Mouse (Mus musculus): Measurements from ENCODE around the gene Gm13277.
"Not testable (repeated sequence)": the region's sequence is repeated elsewhere in the genome, so short reads cannot be mapped to it uniquely, and the experiment has no call there.

The Gm13277 gene

GRCm38 (mm10) chr4:88785409-88785808 lies 3.0 kb upstream of the Gm13277 start, which contains the start of gene Gm13276:
TSS of gene Gm13276 (plus strand) at chr4:88785709.
- not testable (repeated sequence) for DNase-seq (ENCODE audit: low spot score)

- not testable (repeated sequence) for DNase-seq (ENCODE audit: low spot score)
Measured at GRCm38 (mm10) chr4:88791250-88791649, 2.8 kb downstream of the Gm13277 start, which contains the start of gene Gm13278. TSS of gene Gm13278 (plus strand) at chr4:88791550.

GRCm38 (mm10) chr4:88793936-88794675 lies 5.7 kb downstream of the Gm13277 start, which contains the start of gene Gm13275:
TSS of gene Gm13275 (plus strand) at chr4:88794487.
- DNase-seq (ENCODE audit: low spot score): peak; percentile 73

GRCm38 (mm10) chr4:88797097-88797496 lies 8.7 kb downstream of the Gm13277 start, which contains the start of gene Gm13279:
TSS of gene Gm13279 (plus strand) at chr4:88797397.
- not testable (repeated sequence) for DNase-seq (ENCODE audit: low spot score)

GRCm38 (mm10) chr4:88799365-88799764 lies 10.9 kb downstream of the Gm13277 start, which contains the start of gene Gm13285:
TSS of gene Gm13285 (plus strand) at chr4:88799665.
- not testable (repeated sequence) for DNase-seq (ENCODE audit: low spot score)

- DNase-seq (ENCODE audit: low spot score): not testable (repeated sequence)
Measured at GRCm38 (mm10) chr4:88802954-88803353, 14.5 kb downstream of the Gm13277 start, which contains the start of gene Gm13287. TSS of gene Gm13287 (plus strand) at chr4:88803254.

GRCm38 (mm10) chr4:88805231-88805630 lies 16.8 kb downstream of the Gm13277 start, which contains the start of gene Gm13288:
TSS of gene Gm13288 (plus strand) at chr4:88805531.
- DNase-seq (ENCODE audit: low spot score): not testable (repeated sequence)

GRCm38 (mm10) chr4:88805761-88806160 lies 17.3 kb downstream of the Gm13277 start:
- peak; percentile 6 for DNase-seq (ENCODE audit: low spot score)

- DNase-seq (ENCODE audit: low spot score): no peak
Measured at GRCm38 (mm10) chr4:88815928-88816327, 27.5 kb downstream of the Gm13277 start, which contains the start of gene Ifna7. TSS of gene Ifna7 (plus strand) at chr4:88816228.

- no peak for DNase-seq (ENCODE audit: low spot score)
Measured at GRCm38 (mm10) chr4:88819659-88820058, 31.2 kb downstream of the Gm13277 start, which contains the start of gene Ifna11. TSS of gene Ifna11 (plus strand) at chr4:88819959.

GRCm38 (mm10) chr4:88822995-88823394 lies 34.6 kb downstream of the Gm13277 start:
- no peak for DNase-seq (ENCODE audit: low spot score)

- DNase-seq (ENCODE audit: low spot score): not testable (repeated sequence)
Measured at GRCm38 (mm10) chr4:88827116-88827515, 38.7 kb downstream of the Gm13277 start, which contains the start of gene Ifna6. TSS of gene Ifna6 (plus strand) at chr4:88827416.

GRCm38 (mm10) chr4:88830523-88830922 lies 42.1 kb downstream of the Gm13277 start:
- peak; percentile 3 for DNase-seq (ENCODE audit: low spot score)

- DNase-seq (ENCODE audit: low spot score): not testable (repeated sequence)
Measured at GRCm38 (mm10) chr4:88835225-88835624, 46.8 kb downstream of the Gm13277 start, which contains the start of gene Ifna5. TSS of gene Ifna5 (plus strand) at chr4:88835525.

All from ovary, postnatal 14 days (tissue).